Mouse (Mus musculus): ENCODE measurements around the gene Synpr.

Synpr gene

DNA sequence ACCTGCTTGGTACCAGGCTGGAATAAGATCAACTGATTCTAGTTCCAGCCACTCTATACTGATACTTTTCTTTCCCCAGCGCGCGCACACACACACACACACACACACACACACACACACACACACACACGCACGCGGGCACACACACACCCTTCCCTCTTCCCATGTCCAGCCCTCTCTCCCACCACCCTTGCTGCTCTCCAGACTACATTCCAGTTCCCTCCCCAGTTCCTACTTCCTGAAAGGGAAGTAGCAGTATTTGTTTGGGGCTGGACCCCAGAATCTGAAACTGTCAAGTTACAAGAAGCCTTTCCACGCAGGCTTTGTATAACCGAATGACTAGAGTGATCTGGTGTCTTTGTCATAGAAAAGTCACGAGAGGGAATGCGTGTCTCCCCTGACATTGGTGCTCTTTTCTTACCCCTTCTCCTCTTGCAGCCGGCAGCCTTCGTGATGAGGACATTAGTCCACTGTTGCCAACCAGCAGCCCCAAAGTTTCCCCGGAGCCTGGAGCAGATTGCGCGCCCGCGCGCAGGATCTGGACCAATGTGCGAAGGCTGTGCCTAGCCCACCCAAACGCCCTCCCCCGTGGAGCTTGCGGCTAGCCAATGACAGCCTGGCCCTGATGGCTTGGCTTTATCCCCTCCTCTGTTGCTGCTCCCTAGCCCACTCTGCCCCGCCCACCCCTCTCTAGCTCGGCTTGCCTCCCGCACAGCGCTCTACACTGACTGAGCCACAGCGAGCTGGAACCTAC is at the start of gene Synpr:
Gene Synpr, plus strand, starts transcription at position 690 of the 754 bp plus-strand sequence.
- peak; percentile 97 to 99 for DNase-seq

DNA sequence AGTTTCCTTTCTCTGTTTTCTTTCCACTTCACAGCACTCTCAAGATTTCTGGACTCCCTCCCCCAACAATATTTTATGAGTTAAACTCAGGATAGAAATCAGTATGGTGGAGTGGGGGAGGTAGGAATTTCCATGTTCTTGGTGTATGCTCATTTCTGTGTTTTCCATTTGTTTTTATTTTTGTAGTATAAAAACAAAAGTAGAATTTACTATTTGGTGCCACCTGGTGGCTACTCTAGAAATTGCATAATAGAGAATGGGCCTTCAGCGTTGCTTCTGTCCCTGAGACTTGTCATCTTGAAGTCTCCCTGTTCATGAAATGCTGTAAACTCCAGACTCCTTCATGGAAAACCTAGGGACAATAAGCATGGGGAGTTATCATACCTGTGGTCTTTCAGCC is 47.7 kb upstream of the Synpr start:
- peak; percentile 56 to 79 for DNase-seq

DNA sequence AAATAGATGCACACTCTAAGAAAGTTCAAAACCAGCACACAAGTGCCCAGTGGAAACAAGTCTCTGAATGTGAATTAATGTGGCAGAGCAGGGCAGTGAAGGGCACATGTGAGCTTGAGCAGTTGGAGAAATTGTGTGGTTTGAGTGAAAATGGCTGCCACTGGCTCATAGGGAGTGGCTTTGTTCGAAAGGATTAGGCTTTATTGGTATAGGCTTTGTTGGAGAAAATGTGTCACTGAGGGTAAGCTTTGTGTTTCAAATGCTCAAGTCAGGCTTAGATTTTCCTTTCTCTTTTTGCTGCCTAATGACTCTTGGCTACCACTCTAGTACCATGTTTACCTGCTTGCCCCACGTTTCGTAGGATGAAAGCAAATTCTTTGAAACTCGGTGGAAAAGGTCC is 37.1 kb upstream of the Synpr start:
- DNase-seq, result no peak

DNA sequence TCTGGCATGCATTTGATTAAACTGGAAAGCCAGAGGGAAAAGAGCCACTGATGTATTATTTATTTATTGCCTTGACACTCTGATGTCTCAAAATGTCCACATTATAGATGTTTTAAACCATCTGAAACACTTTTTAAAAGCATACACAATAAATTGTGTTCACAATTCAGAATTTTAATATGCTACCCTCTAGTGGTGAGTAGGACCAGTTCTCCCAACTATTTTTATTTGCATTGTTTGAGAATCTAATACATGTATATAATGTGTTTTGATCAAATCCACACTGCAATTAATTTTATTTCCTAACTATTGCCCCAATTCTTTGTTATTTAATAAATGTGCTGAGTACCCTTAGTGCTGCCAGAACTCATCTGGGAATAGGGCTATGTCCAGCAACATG is 35.2 kb upstream of the Synpr start:
- DNase-seq, result no peak

DNA sequence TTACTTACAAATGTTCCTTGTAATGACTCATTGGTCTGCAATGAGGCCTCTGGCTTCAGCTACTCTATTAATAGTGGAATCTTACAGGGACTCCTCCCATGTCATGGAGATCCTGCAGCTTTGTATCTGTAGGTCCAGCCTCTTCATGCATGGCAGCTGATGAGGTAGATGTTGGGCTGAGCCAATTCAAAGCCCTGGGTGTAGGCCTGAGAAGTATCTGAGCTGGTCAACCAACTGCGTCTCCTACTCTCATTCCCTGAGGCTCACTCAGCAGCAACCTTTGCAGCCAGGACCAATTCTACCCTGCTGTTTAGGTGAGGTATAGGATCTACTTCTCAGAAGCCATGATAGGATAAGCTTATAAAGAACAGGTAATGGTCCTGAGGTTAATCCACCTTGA is 32.0 kb upstream of the Synpr start:
- no peak for DNase-seq

DNA sequence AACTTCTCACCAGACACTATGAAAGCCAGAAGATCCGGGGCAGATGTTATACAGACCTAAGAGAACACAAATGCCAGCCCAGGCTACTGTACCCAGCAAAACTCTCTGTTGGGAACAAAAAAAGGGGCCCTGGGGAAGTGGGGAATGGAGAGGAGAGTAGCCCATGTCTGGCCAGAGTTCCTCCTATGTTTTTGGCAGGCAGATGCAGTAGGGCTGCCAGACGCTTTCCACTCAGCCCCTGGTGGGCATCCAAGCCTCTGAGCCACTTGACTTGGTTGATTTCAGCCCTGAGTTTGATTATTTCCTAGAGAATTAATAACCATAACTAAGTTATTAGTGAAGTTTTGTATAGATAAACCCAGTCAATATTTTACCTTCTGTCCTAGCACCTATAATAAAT is 29.8 kb upstream of the Synpr start:
- DNase-seq, result peak; percentile 59 to 72

DNA sequence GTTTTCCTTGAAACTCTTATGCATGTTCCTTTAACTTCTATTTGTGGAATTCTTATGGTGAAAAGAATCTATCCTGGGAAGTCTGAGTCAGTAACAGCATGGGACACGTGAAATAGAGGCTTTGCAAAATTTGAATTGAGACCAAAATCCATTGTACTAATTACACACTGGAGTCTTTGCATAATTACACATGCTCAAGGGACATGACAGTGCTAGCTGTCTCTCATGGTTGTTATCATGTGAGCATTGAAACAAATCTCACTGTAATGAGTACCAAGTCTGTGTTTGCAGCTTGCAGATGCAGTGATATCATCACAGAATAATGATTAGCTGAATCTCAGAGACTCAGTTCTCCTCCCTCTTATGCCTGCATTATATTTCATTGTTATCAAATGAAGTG is 22.2 kb upstream of the Synpr start:
- no peak for DNase-seq

DNA sequence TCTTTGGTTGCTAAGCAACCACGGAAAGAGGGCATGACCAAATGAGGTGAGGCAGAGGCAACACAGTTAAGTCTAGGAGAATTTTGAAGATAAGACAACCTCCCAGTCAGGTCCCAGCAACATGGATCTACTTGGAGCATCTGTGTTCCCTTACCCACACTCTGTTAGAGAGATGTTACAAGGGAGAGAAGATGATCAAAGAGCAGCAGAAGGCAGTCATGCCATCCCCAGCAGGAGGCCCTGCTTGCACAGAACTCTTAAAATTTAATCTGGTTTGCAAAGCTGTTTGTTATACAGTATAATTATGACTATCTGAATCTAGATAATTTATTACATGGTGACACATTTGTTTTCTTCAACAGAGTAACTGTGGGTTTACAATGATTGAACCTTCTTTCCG is 18.2 kb upstream of the Synpr start:
- DNase-seq, result peak; percentile 22 to 35

DNA sequence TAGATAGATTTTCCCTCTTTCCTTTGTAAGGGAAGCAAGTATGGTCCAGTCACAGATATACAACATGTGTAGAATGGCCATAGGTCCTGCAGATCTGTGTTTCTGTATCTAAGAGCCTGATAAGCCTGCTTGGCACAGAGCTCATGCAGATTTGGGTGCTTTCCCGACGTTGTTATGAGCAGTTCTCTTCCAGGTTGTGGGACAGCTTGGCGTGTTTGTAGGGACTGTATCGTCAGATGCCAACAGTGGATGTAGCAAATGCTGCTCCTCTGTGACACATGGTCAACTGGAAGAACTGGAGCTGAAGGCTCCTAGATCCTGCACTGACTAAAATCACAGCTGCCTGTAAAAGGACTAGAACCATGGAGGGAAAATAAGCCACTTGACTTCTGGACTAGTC is 17.4 kb upstream of the Synpr start:
- peak; percentile 81 to 83 for DNase-seq

DNA sequence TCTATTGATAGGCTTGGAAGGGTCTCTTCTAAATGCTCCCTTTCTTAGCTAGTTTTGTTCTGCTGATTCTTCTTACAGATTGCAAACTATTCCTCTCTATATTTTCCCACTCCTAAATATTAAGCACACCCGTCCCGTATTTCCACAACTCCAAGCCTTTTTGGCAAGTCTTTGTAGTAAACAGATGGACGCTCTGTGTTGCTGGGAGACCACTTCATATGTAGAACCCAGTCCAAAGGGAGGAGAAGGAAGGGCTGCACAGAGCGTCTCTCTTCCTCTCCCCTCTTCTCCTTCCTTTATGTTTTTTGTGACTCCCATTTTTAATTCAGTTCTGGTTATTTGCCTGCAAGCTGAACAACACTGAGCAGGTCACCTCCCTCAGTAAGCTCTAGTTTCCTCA is 1.4 kb upstream of the Synpr start:
- DNase-seq, result peak; percentile 80 to 81

DNA sequence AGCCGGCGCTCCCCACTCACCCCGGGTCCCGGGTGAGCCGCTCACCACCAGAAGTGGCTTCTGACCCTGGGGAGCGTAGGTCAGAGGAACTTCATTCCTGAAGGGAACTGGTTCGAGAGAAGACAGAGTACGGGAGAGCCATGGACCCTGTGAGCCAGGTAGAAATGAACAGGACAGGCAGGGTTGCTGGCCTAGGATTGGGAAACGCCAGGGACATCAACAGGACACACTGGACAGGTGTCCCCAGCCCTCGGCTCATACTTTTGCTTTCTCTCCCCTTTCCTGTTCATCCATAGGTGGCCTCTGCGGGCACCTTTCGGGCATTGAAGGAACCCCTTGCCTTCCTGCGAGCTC is 242 bp downstream of the Synpr start:
- DNase-seq, result no peak

DNA sequence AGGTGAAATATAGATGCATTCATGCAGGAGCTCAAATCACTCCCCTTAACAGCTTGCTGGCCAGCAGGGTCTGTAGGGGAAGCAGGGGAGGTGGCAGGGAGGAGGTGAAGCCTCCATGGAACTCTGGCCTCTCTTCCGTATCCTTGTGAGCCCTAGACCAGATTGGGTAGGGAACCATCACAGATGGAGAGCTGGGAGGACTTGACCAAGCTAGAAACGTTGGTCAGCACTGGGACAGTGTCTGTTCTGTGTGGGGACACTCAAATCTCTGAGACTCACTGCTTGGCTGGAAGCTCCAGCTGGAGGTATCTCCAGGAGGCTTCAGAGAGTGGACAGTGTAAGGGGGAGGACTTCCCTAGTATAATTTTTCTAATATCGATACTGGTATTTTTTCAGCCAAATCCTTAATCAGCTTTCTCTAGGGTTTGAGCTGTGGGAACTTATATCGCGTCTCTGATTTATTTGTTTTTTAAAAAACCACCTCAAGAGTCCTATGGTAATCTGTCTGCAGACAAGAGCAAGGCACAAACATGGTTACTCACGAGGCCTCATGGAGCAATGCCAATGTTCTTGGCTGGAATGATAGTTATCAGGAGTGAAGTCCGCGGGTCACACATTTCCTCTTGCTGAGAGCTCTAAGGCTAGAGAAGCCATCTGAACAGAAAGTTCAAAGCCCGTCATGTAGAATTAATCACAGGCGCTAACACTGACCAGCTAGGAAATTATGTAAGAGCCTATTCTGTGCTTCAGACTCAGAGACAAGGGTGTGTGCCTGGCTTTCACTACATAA is 956 bp downstream of the Synpr start:
- DNase-seq, result peak; percentile 81

DNA sequence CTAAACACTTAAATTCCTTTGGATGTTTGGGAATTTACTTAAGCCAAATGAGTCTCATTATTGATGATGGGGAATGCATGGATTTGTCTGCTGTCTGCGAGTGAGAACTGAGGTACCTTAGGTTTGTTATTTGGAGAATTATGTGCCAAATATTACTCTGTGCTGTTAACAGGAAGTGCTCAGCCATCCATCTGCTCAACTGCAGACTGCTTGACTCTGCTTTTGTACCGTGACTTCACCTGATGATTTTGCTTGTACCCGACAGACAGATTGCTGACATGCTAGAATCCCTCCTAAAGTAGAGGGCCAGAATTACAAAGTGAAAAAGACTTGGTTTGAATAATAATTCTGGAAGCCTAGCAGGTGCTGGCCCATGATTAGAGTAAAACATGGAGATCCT is 9.6 kb downstream of the Synpr start:
- no peak for DNase-seq

DNA sequence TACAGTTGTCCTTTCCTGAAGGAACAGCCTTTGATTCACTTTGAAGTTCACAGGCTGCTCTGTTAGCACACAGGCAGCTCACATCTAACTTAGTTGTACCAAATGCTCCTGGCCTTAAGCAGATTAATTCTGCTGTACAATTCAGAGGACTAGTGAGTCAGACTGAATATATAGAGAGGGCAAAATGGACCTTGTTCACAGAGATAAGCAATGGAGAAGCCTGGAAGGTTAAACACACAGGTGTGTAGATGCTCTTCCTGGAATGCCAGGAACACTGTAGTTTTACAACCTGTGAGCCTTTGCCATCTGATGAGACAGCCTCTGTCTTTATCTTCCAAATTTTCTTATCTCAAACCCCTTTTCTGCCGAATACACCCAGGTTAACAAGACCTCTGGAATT is 29.7 kb downstream of the Synpr start:
- DNase-seq, result no peak

DNA sequence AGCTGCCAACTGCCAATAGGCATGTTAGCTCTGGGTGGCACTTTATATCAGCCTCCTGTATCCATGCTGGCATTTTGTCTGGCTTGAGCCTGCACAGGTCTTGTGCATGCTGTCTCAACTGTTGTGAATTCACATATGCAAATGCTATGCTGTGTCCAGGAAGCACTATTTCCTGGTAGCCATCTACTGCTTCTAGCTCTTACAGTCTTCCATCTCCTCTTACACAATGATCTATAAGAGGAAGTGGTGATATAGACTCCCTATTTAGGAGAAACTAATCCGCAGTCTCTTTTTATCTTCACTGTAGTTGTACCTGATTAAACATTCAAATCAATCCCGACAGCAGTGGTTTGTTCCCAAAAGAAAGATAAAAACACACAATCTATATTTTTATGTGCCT is 43.9 kb downstream of the Synpr start:
- DNase-seq, result no peak

DNA sequence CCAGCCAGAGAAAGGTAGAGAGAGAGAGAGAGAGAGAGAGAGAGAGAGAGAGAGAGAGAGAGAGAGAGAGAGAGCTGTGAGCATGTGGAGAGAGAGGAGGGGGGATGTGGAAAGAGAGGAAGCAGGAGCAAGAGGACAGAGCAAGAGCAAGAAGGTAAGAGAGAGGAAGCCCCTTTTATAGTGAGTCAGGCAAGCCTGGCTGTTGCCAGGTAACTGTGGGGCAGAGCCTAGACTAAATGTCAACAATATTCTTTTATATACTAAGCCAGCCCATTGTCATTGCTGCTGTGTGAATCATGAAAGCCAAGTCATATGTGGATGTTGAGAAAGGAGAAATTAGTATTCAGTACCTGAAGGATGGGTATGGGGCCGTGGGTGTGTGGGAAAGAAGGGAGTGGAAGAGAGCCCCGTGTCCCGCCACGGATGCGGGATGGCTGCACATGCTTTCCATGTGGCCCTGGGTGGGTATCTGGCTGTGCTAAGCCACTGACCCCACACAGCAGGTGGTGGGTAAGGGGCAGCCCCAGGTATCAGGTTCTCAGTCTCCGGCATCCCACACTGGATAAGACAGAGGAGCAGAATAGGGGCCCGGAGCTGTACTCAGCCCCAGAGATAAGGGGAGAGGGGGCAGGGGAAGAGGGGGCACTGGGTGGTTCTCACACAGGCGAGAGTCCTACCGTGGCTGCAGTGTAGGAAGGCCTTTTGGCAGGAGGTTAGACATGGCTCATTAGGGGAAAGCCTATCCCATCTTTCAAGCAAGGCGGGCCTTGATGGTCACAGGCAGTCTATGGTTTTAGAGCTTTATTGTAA is 48.1 kb downstream of the Synpr start:
- DNase-seq, result no peak

DNA sequence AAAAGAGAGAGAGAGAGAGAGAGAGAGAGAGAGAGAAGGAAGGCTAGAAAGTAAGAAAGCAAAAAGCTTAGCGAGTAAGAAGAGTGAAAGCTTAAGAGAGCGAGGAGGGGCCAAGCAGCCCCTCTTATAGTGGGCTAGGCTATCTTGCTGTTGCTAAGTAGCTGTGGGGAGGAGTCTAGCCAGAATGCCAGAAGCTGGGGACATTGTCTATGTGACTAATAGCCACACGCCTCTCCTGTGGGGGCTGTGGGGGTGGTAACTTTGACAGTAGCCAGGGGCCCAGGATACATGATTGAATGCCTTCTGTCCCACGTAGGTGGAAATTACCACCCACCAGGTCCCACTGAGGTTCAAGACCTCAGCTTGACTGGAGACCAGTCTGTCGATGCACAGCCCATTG is 48.8 kb downstream of the Synpr start:
- no peak for DNase-seq

DNA sequence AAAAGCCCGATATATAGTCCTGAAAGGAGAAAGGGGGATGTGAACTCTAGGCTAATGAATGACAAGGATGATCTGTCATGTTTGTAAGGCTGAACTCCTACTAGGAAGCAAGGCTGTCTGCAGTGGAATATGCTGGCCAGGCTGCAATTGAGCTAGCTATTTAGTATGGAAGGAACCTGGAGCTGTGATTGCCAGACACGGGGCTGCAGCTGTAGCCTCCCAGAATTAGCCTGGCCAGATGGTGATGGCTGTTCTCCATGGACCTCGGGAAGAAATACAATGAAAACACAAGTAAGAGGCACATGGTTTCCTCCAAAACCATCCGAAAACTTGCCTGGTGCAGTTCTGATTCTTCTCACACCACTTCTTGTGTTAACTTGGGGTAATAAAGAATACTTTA is 51.6 kb downstream of the Synpr start:
- peak; percentile 40 to 51 for DNase-seq

DNA sequence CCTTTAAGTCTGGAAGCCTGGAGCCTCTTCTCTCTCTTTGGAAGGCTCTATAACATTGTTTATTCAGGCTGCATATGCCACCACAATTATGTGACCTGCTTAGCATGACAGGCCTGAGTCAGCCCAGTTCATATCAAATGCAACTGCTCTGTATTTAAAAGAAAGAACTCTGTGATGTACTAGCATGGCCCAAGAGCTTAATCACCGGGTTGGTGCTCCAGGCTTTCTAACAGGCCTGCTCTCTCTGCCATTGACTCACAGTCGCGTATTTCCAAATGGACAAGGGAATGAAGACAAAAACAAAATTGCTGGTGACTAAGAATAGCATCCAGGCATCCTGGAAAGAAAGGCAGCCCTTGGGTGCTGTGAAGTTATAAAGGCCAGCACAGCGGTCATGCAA is 56.1 kb downstream of the Synpr start:
- no peak for DNase-seq

DNA sequence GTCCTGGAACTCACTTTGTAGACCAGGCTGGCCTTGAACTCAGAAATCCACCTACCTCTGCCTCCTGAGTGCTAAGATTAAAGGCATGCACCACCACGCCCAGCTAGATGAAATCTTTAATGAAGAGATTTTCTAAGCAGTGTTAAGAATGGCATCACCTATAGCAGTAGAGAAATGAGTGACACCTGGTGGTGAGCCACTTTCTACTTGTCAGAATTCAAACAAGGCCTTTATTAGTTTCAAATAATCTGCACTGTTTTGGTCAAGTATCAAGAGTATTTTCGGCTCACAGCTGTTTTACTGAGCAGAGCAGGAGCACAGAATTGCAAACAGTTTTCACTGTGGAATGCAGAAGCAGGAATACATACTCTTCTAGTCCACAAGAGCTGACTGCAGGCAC is 59.7 kb downstream of the Synpr start:
- DNase-seq, result peak; percentile 22 to 31

DNA sequence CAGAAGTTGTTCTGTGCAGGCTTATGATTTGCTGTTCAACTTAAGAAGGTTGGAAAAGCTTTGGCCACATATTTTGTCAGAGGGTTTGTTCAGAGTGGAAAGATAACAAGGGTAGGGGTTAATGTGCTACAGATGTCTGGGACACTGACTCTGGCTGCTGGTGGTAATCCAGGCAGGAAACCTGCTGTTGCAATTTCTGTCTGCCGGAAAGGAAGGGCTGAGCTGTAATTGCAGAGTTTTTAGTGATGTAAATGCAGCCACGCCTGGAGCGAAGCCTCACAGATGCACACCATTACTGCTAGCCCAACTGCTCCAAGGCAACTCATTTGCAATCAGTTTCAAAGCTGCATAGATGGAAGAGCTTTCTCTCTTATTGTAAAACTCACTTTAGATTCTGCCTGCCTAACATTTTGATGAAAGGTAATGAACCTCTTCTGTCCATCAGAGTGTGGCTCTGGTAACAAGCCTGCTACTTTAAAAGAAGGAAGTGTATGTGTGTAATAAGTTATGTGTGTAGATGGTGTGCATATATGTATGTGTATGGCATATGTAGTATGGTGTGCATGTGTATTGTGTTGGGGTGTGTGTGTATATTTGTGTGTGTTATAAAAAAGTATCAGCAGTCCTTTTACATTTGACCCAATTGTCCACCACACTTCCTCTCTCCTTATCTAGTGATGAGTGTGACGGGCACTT is 64.7 kb downstream of the Synpr start:
- no peak for DNase-seq

DNA sequence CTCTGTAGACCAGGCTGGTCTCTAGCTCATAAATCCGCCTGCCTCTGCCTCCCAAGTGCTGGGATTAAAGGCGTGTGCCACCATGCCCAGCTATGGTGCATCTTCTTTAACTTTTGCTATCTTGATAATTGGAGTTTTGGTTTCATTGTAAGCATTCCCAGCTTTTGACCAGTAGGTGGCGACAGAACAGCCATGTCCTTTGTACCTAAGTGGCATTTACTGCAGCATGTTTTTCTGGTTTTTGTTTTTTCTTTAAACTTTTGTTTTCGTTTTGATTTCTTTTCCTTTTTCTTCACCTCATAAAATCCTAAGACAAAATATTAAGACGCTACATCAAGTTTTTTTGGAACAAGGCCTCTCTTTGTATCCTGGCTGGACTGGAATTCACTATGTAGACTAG is 69.6 kb downstream of the Synpr start:
- DNase-seq, result peak; percentile 54 to 66

Measured in cerebellum, postnatal 10 days (tissue).